Mouse (Mus musculus) brain, embryonic 14.5 days (tissue): Measurements from ENCODE around the gene Cdc37.

ENCODE experiments used
- CTCF ChIP-seq: fragments of 200-500 bp; IDR thresholded peaks from 2 replicates; pipeline ENCODE4 v1.5.1; 2012; ENCODE audit warnings: inconsistent platforms, mild to moderate bottlenecking, moderate library complexity, borderline replicate concordance; ENCODE audit not compliant: insufficient read depth, insufficient read length; ENCODE audit errors: extremely low read depth
- POLR2A ChIP-seq: fragments of 200-500 bp; IDR thresholded peaks from 2 replicates; pipeline ENCODE4 v1.6.1; 2012; ENCODE audit warnings: mild to moderate bottlenecking, inconsistent platforms, borderline replicate concordance; ENCODE audit not compliant: poor library complexity, insufficient read depth, insufficient read length, severe bottlenecking; ENCODE audit errors: extremely low read depth

DNA sequence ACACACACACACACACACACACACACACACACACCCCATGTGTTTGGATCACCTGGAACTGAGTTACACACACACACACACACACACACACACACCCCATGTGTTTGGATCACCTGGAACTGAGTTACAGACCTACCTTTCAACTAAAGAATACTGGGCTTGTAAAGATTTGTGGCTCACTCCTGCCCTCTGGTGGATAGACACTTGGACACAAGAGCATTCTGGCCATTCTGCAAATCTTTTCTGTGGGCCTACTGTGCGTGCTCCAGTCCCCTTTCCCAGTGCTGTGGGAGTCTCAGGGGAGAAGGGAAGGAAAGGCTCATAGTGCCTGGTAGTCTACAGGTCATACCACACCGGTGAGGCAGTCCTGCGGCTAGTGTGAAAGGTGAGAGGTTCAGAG, 12.6 kb downstream of the Cdc37 start:
- peak; percentile 64; the same call in 1 of the 2 replicates for TF ChIP-seq CTCF
- TF ChIP-seq POLR2A = no peak
